Mouse (Mus musculus) brain, embryonic 14.5 days (tissue): ENCODE data around the gene Slc27a4. TPM values are rescaled to one million over a fixed set of nuclear protein-coding genes. Genes with fewer than 3 reads are reported as not detected.
A peak's percentile ranks its signal among the peaks of the same experiment; 100 is the strongest.

Experiments
- DNase-seq: peaks from one replicate; pipeline ENCODE4 v3.0.0-alpha.2; 2011; ENCODE audit warnings: low read depth
- CTCF ChIP-seq: fragments of 200-500 bp; IDR thresholded peaks from 2 replicates; pipeline ENCODE4 v1.5.1; 2012; ENCODE audit warnings: inconsistent platforms, mild to moderate bottlenecking, moderate library complexity, borderline replicate concordance; ENCODE audit not compliant: insufficient read depth, insufficient read length; ENCODE audit errors: extremely low read depth
- POLR2A ChIP-seq: fragments of 200-500 bp; IDR thresholded peaks from 2 replicates; pipeline ENCODE4 v1.6.1; 2012; ENCODE audit warnings: mild to moderate bottlenecking, inconsistent platforms, borderline replicate concordance; ENCODE audit not compliant: poor library complexity, insufficient read depth, insufficient read length, severe bottlenecking; ENCODE audit errors: extremely low read depth
- polyA plus RNA-seq: library from polyadenylated mRNA; depleted of rRNA; stranded (reverse); fragments of >200 nt; gene quantifications from 2 replicates; pipeline ENCODE4 v1.2.3, GENCODE M21; 2012; rRNA removed

Slc27a4 gene
- polyA plus RNA-seq, 1 experiment = 78.8 TPM

DNA sequence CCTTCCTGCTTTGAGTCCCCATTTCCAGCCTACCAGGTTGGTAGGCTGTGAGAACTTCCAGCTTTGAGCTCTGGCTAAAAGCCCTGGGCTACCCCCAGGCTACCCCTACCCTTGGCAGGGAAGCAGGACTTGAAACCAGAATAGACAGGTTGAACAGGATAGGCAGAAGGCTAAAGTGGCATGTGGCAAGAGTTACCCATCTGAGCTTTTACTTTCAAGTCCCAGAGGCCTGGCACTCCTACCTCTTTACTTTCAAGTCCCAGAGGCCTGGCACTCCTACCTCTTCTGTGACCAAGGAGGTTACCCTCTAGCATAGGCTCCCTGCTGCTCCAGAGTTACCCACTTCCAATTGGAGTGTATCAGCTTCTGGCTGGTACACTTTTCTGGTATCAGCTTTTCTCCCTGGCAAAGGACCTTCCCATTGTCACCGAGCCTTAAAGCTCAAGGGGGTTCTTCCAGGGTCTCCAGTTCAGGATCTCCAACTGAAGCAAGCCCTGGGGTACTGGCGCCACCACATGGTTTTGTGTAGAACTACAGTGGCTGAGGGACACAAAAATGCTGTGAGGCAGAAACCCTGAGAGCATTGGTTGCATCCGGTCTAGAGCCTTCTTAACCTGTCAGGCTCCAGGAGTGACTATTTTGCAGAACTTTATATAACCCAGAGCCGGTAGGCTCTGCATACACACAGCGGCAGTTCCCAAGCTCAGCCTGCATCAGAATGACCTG, 56.5 kb downstream of the Slc27a4 start:
- DNase-seq = peak; percentile 64
- no peak for TF ChIP-seq POLR2A
- TF ChIP-seq CTCF = peak; percentile 78

DNA sequence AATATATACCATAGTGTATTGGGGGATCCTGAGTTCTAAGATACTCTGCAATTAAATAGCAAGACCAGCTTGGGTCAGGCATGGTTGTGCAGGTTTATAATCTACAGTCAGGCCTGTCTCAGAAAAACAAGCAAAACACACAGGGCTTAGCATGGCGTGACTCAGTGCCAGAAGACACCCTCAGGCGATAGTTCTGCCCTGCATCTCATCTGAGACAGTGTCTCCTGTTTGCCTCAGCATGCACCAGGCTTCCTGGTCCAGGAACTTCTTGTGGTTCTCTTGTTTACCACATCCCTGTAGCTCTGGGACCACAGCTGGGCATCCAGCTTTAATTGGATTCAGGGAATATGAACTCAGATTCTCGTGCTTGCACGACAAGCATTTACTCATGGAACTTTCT, 62.7 kb downstream of the Slc27a4 start:
- no peak for DNase-seq
- TF ChIP-seq CTCF = no peak
- no peak for TF ChIP-seq POLR2A

Other genes starting within 250 kb of the Slc27a4 start
- gene Rapgef1, start 182.9 kb upstream of the Slc27a4 start, polyA plus RNA-seq = 94.9 and 101 TPM in 2 replicates
- 0.20 and 0.25 TPM in 2 replicates for gene Gm13420, start 50.9 kb upstream of the Slc27a4 start, polyA plus RNA-seq
- not detected in 2 replicates for gene Gm13547, start 43.3 kb upstream of the Slc27a4 start, polyA plus RNA-seq
- 41.8 and 51.7 TPM in 2 replicates for gene Coq4, start 15.1 kb upstream of the Slc27a4 start, polyA plus RNA-seq
- 43.2 and 47.8 TPM in 2 replicates for gene Trub2, start 14.1 kb upstream of the Slc27a4 start, polyA plus RNA-seq
- 51.5 and 67.1 TPM in 2 replicates for gene Urm1, start 17.4 kb downstream of the Slc27a4 start, polyA plus RNA-seq
- 24.8 and 39.2 TPM in 2 replicates for gene Cercam, start 66.5 kb downstream of the Slc27a4 start, polyA plus RNA-seq
- gene Odf2, start 86.6 kb downstream of the Slc27a4 start, polyA plus RNA-seq = 72.4 and 100 TPM in 2 replicates
- gene Gle1, start 132.8 kb downstream of the Slc27a4 start, polyA plus RNA-seq = 51.6 and 58.0 TPM in 2 replicates
- gene Sptan1, start 162.9 kb downstream of the Slc27a4 start, polyA plus RNA-seq = 595 and 622 TPM in 2 replicates
- gene Wdr34, start 246.2 kb downstream of the Slc27a4 start, polyA plus RNA-seq = 71.2 and 77.7 TPM in 2 replicates